Mouse (Mus musculus): ENCODE results near the gene Ppox.

GRCm38 (mm10) chr1:171251594-171252324, 29.2 kb downstream of the Ppox start:
- no peak for TF ChIP-seq CTCF (IDR thresholded peaks at IDR 0.05; ENCODE audit: low read depth, low read length)
- no peak for TF ChIP-seq GATA1 (IDR thresholded peaks at IDR 0.05; ENCODE audit: borderline replicate concordance, low read length)
- TF ChIP-seq TAL1 (conservative IDR thresholded peaks at IDR 0.05; ENCODE audit: low read depth, low read length): no peak

Data from G1E (cell line).